Mouse (Mus musculus) hindbrain, embryonic 10.5 days (tissue): ENCODE measurements at regions not wholly inside any gene's neighbourhood (a gene's known extent, or its start where the extent isn't known, plus 50 kb on each side); places are given as distances from the start of the nearest gene placed in this dataset.

Experiments used
- DNase-seq: peaks from one replicate; pipeline ENCODE4 v3.0.0-alpha.2; 2017; ENCODE audit warnings: low spot score
- H3K27ac ChIP-seq: fragments of 300-500 bp; sonication (generic); 2 replicates; pipeline ENCODE4 v1.5.1; 2016; ENCODE audit warnings: mild to moderate bottlenecking, moderate library complexity
- H3K27me3 ChIP-seq: fragments of 300-500 bp; sonication (generic); 2 replicates; pipeline ENCODE4 v1.6.1; 2016; ENCODE audit warnings: mild to moderate bottlenecking; ENCODE audit not compliant: poor library complexity, insufficient read depth, severe bottlenecking
- H3K36me3 ChIP-seq: fragments of 300-500 bp; sonication (generic); 2 replicates; pipeline ENCODE4 v1.6.1; 2016; ENCODE audit warnings: mild to moderate bottlenecking, moderate library complexity
- H3K4me1 ChIP-seq: fragments of 300-500 bp; sonication (generic); replicated peaks from 2 replicates; pipeline ENCODE4 v1.6.1; 2016; ENCODE audit warnings: mild to moderate bottlenecking
- H3K4me3 ChIP-seq: fragments of 300-500 bp; sonication (generic); 2 replicates; pipeline ENCODE4 v1.5.1; 2016; ENCODE audit warnings: mild to moderate bottlenecking, moderate library complexity
- H3K9me3 ChIP-seq: fragments of 300-500 bp; sonication (generic); 2 replicates; pipeline ENCODE4 v1.6.1; 2016; ENCODE audit warnings: mild to moderate bottlenecking, moderate library complexity
- WGBS: fragments of 180-500 bp; shearing (Covaris S2); methylation state at CpG from one replicate; pipeline ENCODE4 v1.1.7; 2016; 5-methylcytosine and 5-hydroxymethylcytosine counted together

- H3K36me3 ChIP-seq, result no peaks in the 10 kb centered on the region
- H3K4me1 ChIP-seq, result peaks cover 5% of the 10 kb centered on the region; the same call in 1 of the 2 replicates
- no peak for DNase-seq
- no peaks in the 10 kb centered on the region for H3K9me3 ChIP-seq
- WGBS, result 85% methylated on average over 1 of the region's 1 CpGs
- no peak overlapping the region for H3K4me3 ChIP-seq
- no peak overlapping the region for H3K27ac ChIP-seq
- no peaks in the 10 kb centered on the region for H3K27me3 ChIP-seq
Measured at GRCm38 (mm10) chr3:148413027-148413426, 577.3 kb downstream of the Adgrl2 start.

GRCm38 (mm10) chr3:148412191-148412590, 578.2 kb downstream of the Adgrl2 start:
- no peak overlapping the region for H3K27ac ChIP-seq
- no peak overlapping the region for H3K4me3 ChIP-seq
- no peaks in the 10 kb centered on the region for H3K27me3 ChIP-seq
- H3K9me3 ChIP-seq, result no peaks in the 10 kb centered on the region
- no peaks in the 10 kb centered on the region for H3K36me3 ChIP-seq
- DNase-seq, result no peak
- 85% methylated on average over 1 of the region's 1 CpGs for WGBS
- H3K4me1 ChIP-seq, result no peaks in the 10 kb centered on the region

- peak; percentile 6 for DNase-seq
- no peaks in the 10 kb centered on the region for H3K27me3 ChIP-seq
- H3K4me1 ChIP-seq, result peaks cover 5% of the 10 kb centered on the region; the same call in 1 of the 2 replicates
- 40% methylated on average over 7 of the region's 7 CpGs for WGBS
- no peak overlapping the region for H3K4me3 ChIP-seq
- no peak overlapping the region for H3K27ac ChIP-seq
- no peaks in the 10 kb centered on the region for H3K9me3 ChIP-seq
- H3K36me3 ChIP-seq, result no peaks in the 10 kb centered on the region
Measured at GRCm38 (mm10) chr3:148398349-148398748, 592.0 kb downstream of the Adgrl2 start.

GRCm38 (mm10) chr3:148387550-148387949, 602.8 kb downstream of the Adgrl2 start:
- no peaks in the 10 kb centered on the region for H3K27me3 ChIP-seq
- peaks cover 12% of the 10 kb centered on the region; the same call in 1 of the 2 replicates for H3K9me3 ChIP-seq
- no peak overlapping the region for H3K27ac ChIP-seq
- WGBS, result 76% methylated on average over 6 of the region's 6 CpGs
- H3K36me3 ChIP-seq, result no peaks in the 10 kb centered on the region
- DNase-seq, result no peak
- peaks cover 11% of the 10 kb centered on the region; the same call in 1 of the 2 replicates for H3K4me1 ChIP-seq
- no peak overlapping the region for H3K4me3 ChIP-seq

GRCm38 (mm10) chr3:148385712-148386111, 604.6 kb downstream of the Adgrl2 start:
- H3K4me3 ChIP-seq, result no peak overlapping the region
- no peaks in the 10 kb centered on the region for H3K27me3 ChIP-seq
- H3K4me1 ChIP-seq, result peaks cover 11% of the 10 kb centered on the region; the same call in 1 of the 2 replicates
- no peak overlapping the region for H3K27ac ChIP-seq
- DNase-seq, result no peak
- H3K9me3 ChIP-seq, result peaks cover 12% of the 10 kb centered on the region; the same call in 1 of the 2 replicates
- 93% methylated on average over 7 of the region's 7 CpGs for WGBS
- no peaks in the 10 kb centered on the region for H3K36me3 ChIP-seq

GRCm38 (mm10) chr3:148381057-148381456, 609.3 kb downstream of the Adgrl2 start:
- Histone ChIP-seq H3K27ac (no peak overlapping the region), H3K36me3 (no peaks in the 10 kb centered on the region), H3K9me3 (peaks cover 12% of the 10 kb centered on the region; the same call in 1 of the 2 replicates), H3K4me3 (no peak overlapping the region), H3K4me1 (no peaks in the 10 kb centered on the region), H3K27me3 (no peaks in the 10 kb centered on the region)
- DNase-seq, result no peak
- WGBS, result 98% methylated on average over 1 of the region's 1 CpGs

- no peaks in the 10 kb centered on the region for H3K4me1 ChIP-seq
- no peak overlapping the region for H3K4me3 ChIP-seq
- no peak for DNase-seq
- H3K27me3 ChIP-seq, result no peaks in the 10 kb centered on the region
- H3K9me3 ChIP-seq, result no peaks in the 10 kb centered on the region
- no peak overlapping the region for H3K27ac ChIP-seq
- H3K36me3 ChIP-seq, result no peaks in the 10 kb centered on the region
- 91% methylated on average over 5 of the region's 5 CpGs for WGBS
Measured at GRCm38 (mm10) chr3:148363331-148363730, 627.0 kb downstream of the Adgrl2 start.

- DNase-seq, result no peak
- no peak overlapping the region for H3K27ac ChIP-seq
- no peaks in the 10 kb centered on the region for H3K36me3 ChIP-seq
- no peak overlapping the region for H3K4me3 ChIP-seq
- no peaks in the 10 kb centered on the region for H3K9me3 ChIP-seq
- H3K27me3 ChIP-seq, result no peaks in the 10 kb centered on the region
- WGBS, result 58% methylated on average over 2 of the region's 2 CpGs
- no peaks in the 10 kb centered on the region for H3K4me1 ChIP-seq
Measured at GRCm38 (mm10) chr3:148362453-148362864, 627.9 kb downstream of the Adgrl2 start.

GRCm38 (mm10) chr3:148343633-148344361, 646.6 kb downstream of the Adgrl2 start:
- Histone ChIP-seq H3K27me3 (no peaks in the 10 kb centered on the region), H3K27ac (peak overlapping the region; percentile 85), H3K4me3 (peak overlapping the region; percentile 26), H3K36me3 (no peaks in the 10 kb centered on the region), H3K9me3 (no peaks in the 10 kb centered on the region), H3K4me1 (peaks cover 28% of the 10 kb centered on the region)
- peak; percentile 81 for DNase-seq
- WGBS, result under 1% methylated on average over 10 of the region's 10 CpGs

GRCm38 (mm10) chr3:148343256-148343632, 647.1 kb downstream of the Adgrl2 start:
- H3K27me3 ChIP-seq, result no peaks in the 10 kb centered on the region
- peak overlapping the region; percentile 85 for H3K27ac ChIP-seq
- H3K9me3 ChIP-seq, result no peaks in the 10 kb centered on the region
- no peaks in the 10 kb centered on the region for H3K36me3 ChIP-seq
- peak overlapping the region; percentile 26; the same call in 1 of the 2 replicates for H3K4me3 ChIP-seq
- DNase-seq, result peak; percentile 81
- H3K4me1 ChIP-seq, result peaks cover 28% of the 10 kb centered on the region
- WGBS, result under 1% methylated on average over 3 of the region's 3 CpGs

GRCm38 (mm10) chr3:148339258-148339657, 651.1 kb downstream of the Adgrl2 start:
- Histone ChIP-seq H3K4me3 (no peak overlapping the region), H3K4me1 (peaks cover 31% of the 10 kb centered on the region), H3K27ac (no peak overlapping the region), H3K9me3 (no peaks in the 10 kb centered on the region), H3K36me3 (no peaks in the 10 kb centered on the region), H3K27me3 (no peaks in the 10 kb centered on the region)
- no peak for DNase-seq
- 89% methylated on average over 2 of the region's 2 CpGs for WGBS

GRCm38 (mm10) chr3:148336640-148337039, 653.7 kb downstream of the Adgrl2 start:
- H3K27ac ChIP-seq, result no peak overlapping the region
- 51% methylated on average over 6 of the region's 6 CpGs for WGBS
- peak; percentile 18 for DNase-seq

GRCm38 (mm10) chr3:148336091-148336511, 654.3 kb downstream of the Adgrl2 start:
- Histone ChIP-seq H3K27ac (peak overlapping the region; percentile 56), H3K27me3 (no peaks in the 10 kb centered on the region), H3K9me3 (no peaks in the 10 kb centered on the region), H3K4me3 (no peak overlapping the region), H3K36me3 (no peaks in the 10 kb centered on the region), H3K4me1 (peaks cover 8% of the 10 kb centered on the region; the same call in 1 of the 2 replicates)
- WGBS, result 48% methylated on average over 15 of the region's 15 CpGs
- peak; percentile 53 for DNase-seq

More at GRCm38 (mm10) chr3:148336640-148337039, 653.7 kb downstream of the Adgrl2 start:
- Histone ChIP-seq H3K36me3 (no peaks in the 10 kb centered on the region), H3K4me3 (no peak overlapping the region), H3K9me3 (no peaks in the 10 kb centered on the region), H3K27me3 (no peaks in the 10 kb centered on the region), H3K4me1 (peaks cover 8% of the 10 kb centered on the region; the same call in 1 of the 2 replicates)
